Mouse (Mus musculus): ENCODE measurements at regions not wholly inside any gene's neighbourhood (a gene's known extent, or its start where the extent isn't known, plus 50 kb on each side); places are given as distances from the start of the nearest gene placed in this dataset.

- peak; percentile 54 for DNase-seq
- Histone ChIP-seq H3K4me1 (ENCODE audit: control insufficient read depth, insufficient read depth, low read length) (no peaks in the 10 kb centered on the region), H3K4me3 (replicated peaks; ENCODE audit: extremely low read depth, low read depth, low read length) (no peak overlapping the region)
- TF ChIP-seq POLR2A (IDR thresholded peaks at IDR 0.05; ENCODE audit: borderline replicate concordance, extremely low read depth, low read depth, low read length) (no peak), CTCF (IDR thresholded peaks at IDR 0.05; ENCODE audit: insufficient read depth, low read length) (peak; percentile 79)
- WGBS, result 7% methylated on average over 10 of the region's 10 CpGs
These were observed 119.8 kb downstream of the Gm9195 start for GRCm38 (mm10) chr14:72371702-72372277.

GRCm38 (mm10) chr14:72360829-72361520, 130.7 kb downstream of the Gm9195 start:
- DNase-seq, result no peak
- WGBS, result 81% methylated on average over 4 of the region's 4 CpGs
- no peak for TF ChIP-seq CTCF (IDR thresholded peaks at IDR 0.05; ENCODE audit: insufficient read depth, low read length)
- TF ChIP-seq POLR2A (IDR thresholded peaks at IDR 0.05; ENCODE audit: borderline replicate concordance, extremely low read depth, low read depth, low read length), result no peak
- Histone ChIP-seq H3K4me3 (replicated peaks; ENCODE audit: extremely low read depth, low read depth, low read length) (no peak overlapping the region), H3K4me1 (ENCODE audit: control insufficient read depth, insufficient read depth, low read length) (no peaks in the 10 kb centered on the region)

- no peaks in the 10 kb centered on the region for H3K4me1 ChIP-seq (ENCODE audit: control insufficient read depth, insufficient read depth, low read length)
- TF ChIP-seq POLR2A (IDR thresholded peaks at IDR 0.05; ENCODE audit: borderline replicate concordance, extremely low read depth, low read depth, low read length) (no peak), CTCF (IDR thresholded peaks at IDR 0.05; ENCODE audit: insufficient read depth, low read length) (no peak)
- no peak for DNase-seq
- WGBS, result 76% methylated on average over 7 of the region's 7 CpGs
- no peak overlapping the region for H3K4me3 ChIP-seq (replicated peaks; ENCODE audit: extremely low read depth, low read depth, low read length)
These were observed 131.5 kb downstream of the Gm9195 start for GRCm38 (mm10) chr14:72360181-72360580.

GRCm38 (mm10) chr14:72357915-72358314, 133.7 kb downstream of the Gm9195 start:
- no peak for DNase-seq
- no peaks in the 10 kb centered on the region for H3K4me1 ChIP-seq (ENCODE audit: control insufficient read depth, insufficient read depth, low read length)
- TF ChIP-seq CTCF (IDR thresholded peaks at IDR 0.05; ENCODE audit: insufficient read depth, low read length) (no peak), POLR2A (IDR thresholded peaks at IDR 0.05; ENCODE audit: borderline replicate concordance, extremely low read depth, low read depth, low read length) (no peak)
- no peak overlapping the region for H3K4me3 ChIP-seq (replicated peaks; ENCODE audit: extremely low read depth, low read depth, low read length)
- 86% methylated on average over 3 of the region's 3 CpGs for WGBS

GRCm38 (mm10) chr14:72342181-72342580, 149.5 kb downstream of the Gm9195 start:
- DNase-seq, result no peak
- 45% methylated on average over 5 of the region's 5 CpGs for WGBS
- no peak for TF ChIP-seq POLR2A (IDR thresholded peaks at IDR 0.05; ENCODE audit: borderline replicate concordance, extremely low read depth, low read depth, low read length)
- TF ChIP-seq CTCF (IDR thresholded peaks at IDR 0.05; ENCODE audit: insufficient read depth, low read length), result no peak
- no peak overlapping the region for H3K4me3 ChIP-seq (replicated peaks; ENCODE audit: extremely low read depth, low read depth, low read length)
- H3K4me1 ChIP-seq (ENCODE audit: control insufficient read depth, insufficient read depth, low read length), result no peaks in the 10 kb centered on the region; the same call in 1 of the 2 replicates

- WGBS, result 63% methylated on average over 14 of the region's 14 CpGs
- Histone ChIP-seq H3K4me3 (replicated peaks; ENCODE audit: extremely low read depth, low read depth, low read length) (no peak overlapping the region), H3K4me1 (ENCODE audit: control insufficient read depth, insufficient read depth, low read length) (no peaks in the 10 kb centered on the region; the same call in 1 of the 2 replicates)
- TF ChIP-seq POLR2A (IDR thresholded peaks at IDR 0.05; ENCODE audit: borderline replicate concordance, extremely low read depth, low read depth, low read length) (no peak), CTCF (IDR thresholded peaks at IDR 0.05; ENCODE audit: insufficient read depth, low read length) (no peak)
- DNase-seq, result peak; percentile 3
These were observed 150.0 kb downstream of the Gm9195 start for GRCm38 (mm10) chr14:72341590-72342154.

- Histone ChIP-seq H3K4me3 (replicated peaks; ENCODE audit: extremely low read depth, low read depth, low read length) (no peak overlapping the region), H3K4me1 (ENCODE audit: control insufficient read depth, insufficient read depth, low read length) (no peaks in the 10 kb centered on the region; the same call in 1 of the 2 replicates)
- no peak for DNase-seq
- WGBS, result 60% methylated on average over 1 of the region's 1 CpGs
- TF ChIP-seq POLR2A (IDR thresholded peaks at IDR 0.05; ENCODE audit: borderline replicate concordance, extremely low read depth, low read depth, low read length) (no peak), CTCF (IDR thresholded peaks at IDR 0.05; ENCODE audit: insufficient read depth, low read length) (no peak)
These were observed 153.6 kb downstream of the Gm9195 start for GRCm38 (mm10) chr14:72338046-72338445.

- H3K4me1 ChIP-seq (ENCODE audit: control insufficient read depth, insufficient read depth, low read length), result no peaks in the 10 kb centered on the region
- no peak for DNase-seq
- TF ChIP-seq POLR2A (IDR thresholded peaks at IDR 0.05; ENCODE audit: borderline replicate concordance, extremely low read depth, low read depth, low read length) (no peak), CTCF (IDR thresholded peaks at IDR 0.05; ENCODE audit: insufficient read depth, low read length) (no peak)
- H3K4me3 ChIP-seq (replicated peaks; ENCODE audit: extremely low read depth, low read depth, low read length), result no peak overlapping the region
These were observed 187.8 kb downstream of the Gm9195 start for GRCm38 (mm10) chr14:72303856-72304255.

- WGBS, result 60% methylated on average over 1 of the region's 1 CpGs
- Histone ChIP-seq H3K4me1 (ENCODE audit: control insufficient read depth, insufficient read depth, low read length) (no peaks in the 10 kb centered on the region), H3K4me3 (replicated peaks; ENCODE audit: extremely low read depth, low read depth, low read length) (no peak overlapping the region)
- peak; percentile 28 for DNase-seq
- TF ChIP-seq CTCF (IDR thresholded peaks at IDR 0.05; ENCODE audit: insufficient read depth, low read length), result peak; percentile 18; the same call in 1 of the 2 replicates
- TF ChIP-seq POLR2A (IDR thresholded peaks at IDR 0.05; ENCODE audit: borderline replicate concordance, extremely low read depth, low read depth, low read length), result no peak
These were observed 191.6 kb downstream of the Gm9195 start for GRCm38 (mm10) chr14:72300026-72300425.

- TF ChIP-seq POLR2A (IDR thresholded peaks at IDR 0.05; ENCODE audit: borderline replicate concordance, extremely low read depth, low read depth, low read length), result no peak
- TF ChIP-seq CTCF (IDR thresholded peaks at IDR 0.05; ENCODE audit: insufficient read depth, low read length), result no peak
- H3K4me1 ChIP-seq (ENCODE audit: control insufficient read depth, insufficient read depth, low read length), result no peaks in the 10 kb centered on the region
- 21% methylated on average over 6 of the region's 6 CpGs for WGBS
- no peak for DNase-seq
- H3K4me3 ChIP-seq (replicated peaks; ENCODE audit: extremely low read depth, low read depth, low read length), result no peak overlapping the region
These were observed 197.0 kb downstream of the Gm9195 start for GRCm38 (mm10) chr14:72294631-72295030.
